Mouse (Mus musculus) heart, embryonic 15.5 days (tissue): ENCODE data around the gene Utp4. TPM values are rescaled to one million over a fixed set of nuclear protein-coding genes. Genes with fewer than 3 reads are reported as not detected.
A peak's percentile ranks its signal among the peaks of the same experiment; 100 is the strongest.

Source experiments
- ATAC-seq: fragments of 200-750 bp; cut with Nextera tagmentation; replicated peaks from 2 replicates; pipeline ENCODE4 v1.8.0; 2017; ENCODE audit warnings: low read depth, moderate TSS enrichment; ENCODE audit not compliant: insufficient number of reproducible peaks, insufficient read depth, low FRiP score
- H3K27ac ChIP-seq: fragments of 300-500 bp; sonication (generic); 2 replicates; pipeline ENCODE4 v1.5.1; 2015; ENCODE audit warnings: mild to moderate bottlenecking, inconsistent platforms
- H3K27me3 ChIP-seq: fragments of 300-500 bp; sonication (generic); 2 replicates; pipeline ENCODE4 v1.6.1; 2015; ENCODE audit warnings: inconsistent platforms
- H3K36me3 ChIP-seq: fragments of 300-500 bp; sonication (generic); 2 replicates; pipeline ENCODE4 v1.6.1; 2015; ENCODE audit warnings: mild to moderate bottlenecking, inconsistent platforms
- H3K4me1 ChIP-seq: fragments of 300-500 bp; sonication (generic); replicated peaks from 2 replicates; pipeline ENCODE4 v1.6.1; 2015; ENCODE audit warnings: inconsistent platforms
- H3K4me2 ChIP-seq: fragments of 300-500 bp; sonication (generic); 2 replicates; pipeline ENCODE4 v1.6.1; 2015; ENCODE audit warnings: inconsistent platforms, mild to moderate bottlenecking, moderate library complexity
- H3K4me3 ChIP-seq: fragments of 300-500 bp; sonication (generic); 2 replicates; pipeline ENCODE4 v1.5.1; 2015; ENCODE audit warnings: mild to moderate bottlenecking, inconsistent platforms
- H3K9ac ChIP-seq: fragments of 300-500 bp; sonication (generic); 2 replicates; pipeline ENCODE4 v1.6.1; 2015; ENCODE audit warnings: mild to moderate bottlenecking, inconsistent platforms
- H3K9me3 ChIP-seq: fragments of 300-500 bp; sonication (generic); replicated peaks from 2 replicates; pipeline ENCODE4 v1.6.1; 2016; ENCODE audit warnings: inconsistent platforms
- WGBS: fragments of 180-500 bp; shearing (Covaris S2); methylation state at CpG from one replicate; pipeline ENCODE4 v1.1.7; 2015; ENCODE audit warnings: mixed read lengths; 5-methylcytosine and 5-hydroxymethylcytosine counted together
- polyA plus RNA-seq: library from polyadenylated mRNA; unstranded; fragments of >200 nt; fragmentation: Nextera tagmentation; extraction: Ambion mirVana; gene quantifications from 2 replicates; pipeline ENCODE4 v1.2.1, GENCODE M21; 2015

Utp4 gene
- polyA plus RNA-seq, 1 experiment from 2014 or later = 36.4 TPM

GRCm38 (mm10) chr8:106944756-106945155 is 51.3 kb downstream of the Utp4 start:
- Histone ChIP-seq H3K4me1 (peaks cover 9% of the 10 kb centered on the region; the same call in 1 of the 2 replicates), H3K4me2 (no peak overlapping the region), H3K9me3 (no peaks in the 10 kb centered on the region), H3K9ac (no peak overlapping the region), H3K27ac (peak overlapping the region; percentile 43), H3K36me3 (no peaks in the 10 kb centered on the region), H3K4me3 (no peak overlapping the region), H3K27me3 (no peaks in the 10 kb centered on the region)
- WGBS = 47% methylated on average over 3 of the region's 3 CpGs
- 0 out of 2 replicates have a peak, but pooled peaks have one; percentile 35 for ATAC-seq

- Histone ChIP-seq H3K9ac (no peak overlapping the region), H3K27me3 (no peaks in the 10 kb centered on the region), H3K4me1 (peaks cover 6% of the 10 kb centered on the region; the same call in 1 of the 2 replicates), H3K4me3 (no peak overlapping the region), H3K9me3 (no peaks in the 10 kb centered on the region), H3K27ac (no peak overlapping the region), H3K4me2 (no peak overlapping the region), H3K36me3 (no peaks in the 10 kb centered on the region)
- ATAC-seq = no peak
- 87% methylated on average over 3 of the region's 3 CpGs for WGBS
Observed at GRCm38 (mm10) chr8:106948678-106949243, 55.3 kb downstream of the Utp4 start.

GRCm38 (mm10) chr8:106951707-106952106 is 58.3 kb downstream of the Utp4 start:
- ATAC-seq = no peak
- Histone ChIP-seq H3K9ac (no peak overlapping the region), H3K4me3 (no peak overlapping the region), H3K4me1 (no peaks in the 10 kb centered on the region), H3K27ac (no peak overlapping the region), H3K27me3 (no peaks in the 10 kb centered on the region), H3K36me3 (no peaks in the 10 kb centered on the region), H3K4me2 (no peak overlapping the region), H3K9me3 (no peaks in the 10 kb centered on the region)
- WGBS = 60% methylated on average over 4 of the region's 4 CpGs

- ATAC-seq = no peak
- H3K4me1 ChIP-seq = 0 out of 2 replicates have a peak, but pooled peaks cover 4% of the 10 kb centered on the region
- no peak overlapping the region for H3K4me3 ChIP-seq
- no peaks in the 10 kb centered on the region for H3K9me3 ChIP-seq
- no peak overlapping the region for H3K9ac ChIP-seq
- H3K4me2 ChIP-seq = no peak overlapping the region
- no peaks in the 10 kb centered on the region for H3K36me3 ChIP-seq
- 56% methylated on average over 4 of the region's 4 CpGs for WGBS
- H3K27me3 ChIP-seq = no peaks in the 10 kb centered on the region
- no peak overlapping the region for H3K27ac ChIP-seq
Observed at GRCm38 (mm10) chr8:106953571-106953970, 60.1 kb downstream of the Utp4 start.

GRCm38 (mm10) chr8:106957086-106957485 is 63.6 kb downstream of the Utp4 start:
- Histone ChIP-seq H3K36me3 (no peaks in the 10 kb centered on the region), H3K27me3 (no peaks in the 10 kb centered on the region), H3K4me3 (no peak overlapping the region), H3K4me2 (no peak overlapping the region), H3K9me3 (no peaks in the 10 kb centered on the region), H3K4me1 (0 out of 2 replicates have a peak, but pooled peaks cover 4% of the 10 kb centered on the region), H3K27ac (no peak overlapping the region), H3K9ac (no peak overlapping the region)
- WGBS = 82% methylated on average over 3 of the region's 3 CpGs
- ATAC-seq = no peak

- Histone ChIP-seq H3K4me1 (0 out of 2 replicates have a peak, but pooled peaks cover 7% of the 10 kb centered on the region), H3K4me3 (no peak overlapping the region), H3K9me3 (no peaks in the 10 kb centered on the region), H3K27ac (no peak overlapping the region), H3K9ac (no peak overlapping the region), H3K36me3 (no peaks in the 10 kb centered on the region), H3K4me2 (no peak overlapping the region), H3K27me3 (no peaks in the 10 kb centered on the region)
- ATAC-seq = no peak
- 57% methylated on average over 3 of the region's 3 CpGs for WGBS
Observed at GRCm38 (mm10) chr8:106958212-106958611, 64.8 kb downstream of the Utp4 start.

GRCm38 (mm10) chr8:106959626-106960025 is 66.2 kb downstream of the Utp4 start:
- Histone ChIP-seq H3K36me3 (no peaks in the 10 kb centered on the region), H3K27me3 (no peaks in the 10 kb centered on the region), H3K9ac (no peak overlapping the region), H3K27ac (no peak overlapping the region), H3K4me3 (no peak overlapping the region), H3K4me2 (no peak overlapping the region), H3K9me3 (no peaks in the 10 kb centered on the region), H3K4me1 (0 out of 2 replicates have a peak, but pooled peaks cover 7% of the 10 kb centered on the region)
- ATAC-seq = no peak
- 81% methylated on average over 2 of the region's 2 CpGs for WGBS

- Histone ChIP-seq H3K4me2 (no peak overlapping the region), H3K4me1 (0 out of 2 replicates have a peak, but pooled peaks cover 7% of the 10 kb centered on the region), H3K4me3 (no peak overlapping the region), H3K27ac (peak overlapping the region; percentile 25; the same call in 1 of the 2 replicates), H3K9me3 (no peaks in the 10 kb centered on the region), H3K36me3 (no peaks in the 10 kb centered on the region), H3K27me3 (no peaks in the 10 kb centered on the region), H3K9ac (no peak overlapping the region)
- no peak for ATAC-seq
- 72% methylated on average over 3 of the region's 3 CpGs for WGBS
Observed at GRCm38 (mm10) chr8:106962322-106962721, 68.9 kb downstream of the Utp4 start.

- H3K27me3 ChIP-seq = no peaks in the 10 kb centered on the region
- H3K4me1 ChIP-seq = 0 out of 2 replicates have a peak, but pooled peaks cover 3% of the 10 kb centered on the region
- H3K4me2 ChIP-seq = no peak overlapping the region
- H3K36me3 ChIP-seq = no peaks in the 10 kb centered on the region
- no peak overlapping the region for H3K4me3 ChIP-seq
- WGBS = 68% methylated on average over 6 of the region's 6 CpGs
- no peak for ATAC-seq
- H3K27ac ChIP-seq = no peak overlapping the region
- no peak overlapping the region for H3K9ac ChIP-seq
- no peaks in the 10 kb centered on the region for H3K9me3 ChIP-seq
Observed at GRCm38 (mm10) chr8:106963365-106963764, 69.9 kb downstream of the Utp4 start.

GRCm38 (mm10) chr8:106964573-106964972 is 71.1 kb downstream of the Utp4 start:
- no peaks in the 10 kb centered on the region for H3K36me3 ChIP-seq
- WGBS = 48% methylated on average over 4 of the region's 4 CpGs

GRCm38 (mm10) chr8:106969964-106970363 is 76.5 kb downstream of the Utp4 start:
- ATAC-seq = no peak
- 53% methylated on average over 3 of the region's 3 CpGs for WGBS
- Histone ChIP-seq H3K4me2 (no peak overlapping the region), H3K9me3 (no peaks in the 10 kb centered on the region), H3K36me3 (no peaks in the 10 kb centered on the region), H3K4me1 (peaks cover 21% of the 10 kb centered on the region), H3K27me3 (no peaks in the 10 kb centered on the region), H3K9ac (no peak overlapping the region), H3K27ac (no peak overlapping the region), H3K4me3 (no peak overlapping the region)

More at GRCm38 (mm10) chr8:106964573-106964972, 71.1 kb downstream of the Utp4 start:
- Histone ChIP-seq H3K9me3 (no peaks in the 10 kb centered on the region), H3K4me1 (0 out of 2 replicates have a peak, but pooled peaks cover 3% of the 10 kb centered on the region), H3K27me3 (no peaks in the 10 kb centered on the region), H3K4me3 (no peak overlapping the region), H3K27ac (no peak overlapping the region), H3K4me2 (no peak overlapping the region), H3K9ac (no peak overlapping the region)
- ATAC-seq = no peak

GRCm38 (mm10) chr8:106971916-106972315 is 78.5 kb downstream of the Utp4 start:
- no peak overlapping the region for H3K9ac ChIP-seq
- 49% methylated on average over 5 of the region's 5 CpGs for WGBS
- H3K4me3 ChIP-seq = no peak overlapping the region
- H3K9me3 ChIP-seq = no peaks in the 10 kb centered on the region
- H3K36me3 ChIP-seq = no peaks in the 10 kb centered on the region
- ATAC-seq = peak; percentile 83
- peak overlapping the region; percentile 82 for H3K27ac ChIP-seq
- no peaks in the 10 kb centered on the region for H3K27me3 ChIP-seq
- peaks cover 21% of the 10 kb centered on the region for H3K4me1 ChIP-seq
- no peak overlapping the region for H3K4me2 ChIP-seq
